Mouse (Mus musculus) monocyte, adult 5-6 weeks (primary cell): Measurements from ENCODE around the gene Lrp1. TPM values are rescaled to one million over a fixed set of nuclear protein-coding genes. Genes with fewer than 3 reads are reported as not detected.
A peak's percentile ranks its signal among the peaks of the same experiment; 100 is the strongest.

Experiments
- ATAC-seq: fragments of 153-309, 156-312 bp; replicated peaks from 2 replicates; pipeline ENCODE4 v1.8.0; 2017; ENCODE audit warnings: mild to moderate bottlenecking; ENCODE audit not compliant: low TSS enrichment, insufficient number of reproducible peaks, severe bottlenecking, poor library complexity, low FRiP score
- total RNA-seq: library from RNA; stranded (forward); fragments of 200-1000, 200-491, 200-594 nt; gene quantifications from 3 replicates; pipeline ENCODE4 v1.2.3, GENCODE M21; 2017

The Lrp1 gene
- total RNA-seq, 1 experiment from 2014 or later: 171 TPM

DNA sequence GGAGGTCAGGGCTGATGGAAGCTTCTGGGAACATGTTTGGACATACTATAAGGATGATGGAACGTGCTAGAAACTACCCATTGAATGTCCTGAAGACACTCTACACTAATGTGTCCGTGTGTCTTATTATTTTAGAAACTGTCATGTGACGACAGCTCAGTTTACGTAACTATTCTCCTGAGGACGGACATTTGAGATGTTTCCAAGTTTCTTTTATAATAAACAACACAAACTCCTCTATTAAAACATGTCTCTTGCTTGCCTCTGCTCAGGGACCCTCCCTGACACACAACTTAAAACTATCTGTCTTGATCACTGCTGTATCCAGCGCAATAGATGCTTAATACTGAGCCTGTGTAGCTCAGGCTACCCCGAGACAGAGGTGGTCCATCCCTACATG, 45.2 kb downstream of the Lrp1 start:
- no peak for ATAC-seq

DNA sequence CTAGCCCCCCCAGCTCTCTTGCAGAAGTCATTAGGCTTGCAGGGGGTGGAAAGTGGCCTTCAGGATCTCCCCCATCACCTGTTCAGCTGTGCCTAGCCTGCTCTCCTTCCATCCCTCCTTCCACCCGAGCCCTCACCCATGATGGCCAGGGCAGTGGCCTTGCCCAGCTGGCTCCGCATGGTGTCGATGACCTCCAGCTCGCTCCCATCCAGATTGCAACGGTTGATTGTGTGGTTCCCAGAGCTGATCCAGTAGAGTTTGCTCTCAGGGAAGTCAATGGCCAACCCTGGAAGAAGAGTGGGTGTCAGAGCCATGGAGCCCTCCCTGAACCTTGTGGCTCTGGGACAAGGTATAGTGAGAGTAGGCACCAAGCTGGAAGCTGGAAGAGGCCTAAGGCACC, 48.7 kb downstream of the Lrp1 start:
- no peak for ATAC-seq

DNA sequence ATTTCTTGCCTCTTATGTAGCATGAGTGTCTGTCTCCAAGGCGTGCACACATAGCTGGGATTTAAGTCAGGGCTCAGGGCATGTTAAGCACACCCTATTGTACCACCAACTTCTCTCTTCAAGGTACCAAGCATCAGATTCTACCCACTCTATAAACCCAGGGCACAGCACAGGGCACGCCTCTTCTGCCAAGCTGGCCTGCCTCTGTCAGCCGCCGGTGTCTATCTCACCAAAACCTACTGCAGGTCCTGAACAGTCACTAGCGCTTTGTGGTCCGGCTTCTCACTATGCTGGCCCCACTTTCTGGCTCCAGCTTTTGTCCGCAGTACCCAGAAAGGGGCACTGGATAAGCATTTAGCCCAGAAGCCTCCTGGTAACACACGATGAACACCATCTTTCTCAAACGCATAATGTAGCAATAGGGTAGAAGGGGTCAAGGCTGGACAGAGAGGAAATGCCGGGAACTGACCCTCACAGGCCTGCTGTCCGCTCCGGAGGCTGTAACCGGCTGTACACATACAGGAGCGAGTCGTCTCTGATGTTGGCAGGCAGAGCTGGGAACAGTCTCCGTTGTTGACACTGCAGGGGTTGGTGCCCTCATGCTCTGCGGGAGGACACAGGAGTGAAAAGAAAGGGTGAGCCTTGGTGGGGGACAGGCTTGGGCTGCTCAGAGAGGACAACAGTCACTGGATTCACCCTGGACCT, 49.9 kb downstream of the Lrp1 start:
- ATAC-seq: no peak

DNA sequence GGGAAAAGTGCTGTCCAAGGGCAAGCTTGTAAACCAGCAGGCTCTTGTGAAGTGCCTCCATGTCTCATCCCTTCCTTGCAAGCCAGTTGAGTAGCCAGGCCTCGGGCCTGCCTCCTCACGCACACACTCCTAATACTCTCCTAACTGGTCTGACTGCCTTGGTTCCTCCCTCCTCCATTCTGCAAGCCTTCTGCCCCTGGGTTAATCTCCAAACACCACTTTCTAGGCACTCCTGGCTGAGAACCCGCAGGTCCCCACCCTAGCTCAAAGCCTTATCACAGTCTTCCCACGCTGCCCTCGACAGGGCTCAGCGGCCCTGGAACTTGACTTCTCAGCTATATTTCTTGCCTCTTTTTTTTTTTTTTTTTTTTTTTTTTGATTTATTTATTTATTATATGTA, 50.6 kb downstream of the Lrp1 start:
- no peak for ATAC-seq

DNA sequence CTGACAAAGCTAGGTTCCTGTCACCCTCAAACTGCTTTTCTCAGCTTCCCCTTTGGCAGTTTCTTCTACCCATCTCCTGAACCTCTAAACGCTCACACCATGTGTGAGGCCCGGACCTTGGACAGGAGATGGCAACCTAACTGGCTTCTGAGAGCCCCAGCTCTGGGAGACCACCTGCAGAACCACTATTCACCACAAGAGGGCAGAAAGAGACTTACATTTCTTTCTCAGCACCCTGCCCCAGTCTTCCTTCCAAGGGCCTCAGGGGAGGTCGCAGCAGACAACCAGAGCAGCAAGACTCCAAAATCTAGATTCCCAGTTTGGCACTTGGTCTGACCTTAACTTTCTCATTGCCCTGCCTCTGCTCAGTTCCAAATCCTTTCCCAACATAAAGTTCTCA, 51.5 kb downstream of the Lrp1 start:
- 0 out of 2 replicates have a peak, but pooled peaks have one; percentile 36 for ATAC-seq

DNA sequence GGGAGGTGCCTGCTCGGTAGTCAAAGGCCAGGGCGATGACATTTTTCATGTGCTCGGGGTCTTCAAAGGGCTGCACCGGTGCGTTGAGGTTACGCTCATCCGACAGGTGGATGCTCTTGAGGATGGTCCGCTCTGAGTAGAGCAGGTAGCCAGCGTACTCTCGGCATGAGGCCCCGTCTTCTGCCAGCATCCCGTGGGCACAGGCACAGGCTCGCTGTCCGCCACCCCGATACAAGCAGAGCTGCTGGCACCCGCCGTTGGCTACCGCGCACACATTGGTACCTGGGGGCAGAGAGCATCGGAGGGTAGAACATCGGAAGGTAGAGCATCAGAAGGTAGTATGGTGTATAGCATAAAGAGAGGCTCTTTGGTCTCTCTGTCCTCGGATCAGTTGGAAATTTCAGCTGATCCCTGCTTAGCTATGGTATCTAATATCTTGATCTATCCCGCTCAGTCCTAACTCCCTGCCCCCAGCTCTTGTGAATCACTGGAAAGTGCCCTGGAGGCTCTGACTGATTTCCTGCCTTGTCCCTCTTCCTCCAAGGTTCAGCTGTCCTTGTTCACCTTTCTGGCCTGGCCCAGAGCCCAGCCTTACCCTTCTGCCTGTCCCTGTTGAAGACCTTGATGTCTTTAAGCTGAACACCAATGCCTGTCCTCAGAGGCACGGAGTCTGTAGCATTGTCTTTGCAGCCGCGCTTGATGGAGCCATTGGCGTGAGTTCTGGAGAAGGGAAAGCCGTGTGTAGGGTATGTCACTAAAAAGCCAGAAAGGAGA, 54.2 kb downstream of the Lrp1 start:
- ATAC-seq: no peak

DNA sequence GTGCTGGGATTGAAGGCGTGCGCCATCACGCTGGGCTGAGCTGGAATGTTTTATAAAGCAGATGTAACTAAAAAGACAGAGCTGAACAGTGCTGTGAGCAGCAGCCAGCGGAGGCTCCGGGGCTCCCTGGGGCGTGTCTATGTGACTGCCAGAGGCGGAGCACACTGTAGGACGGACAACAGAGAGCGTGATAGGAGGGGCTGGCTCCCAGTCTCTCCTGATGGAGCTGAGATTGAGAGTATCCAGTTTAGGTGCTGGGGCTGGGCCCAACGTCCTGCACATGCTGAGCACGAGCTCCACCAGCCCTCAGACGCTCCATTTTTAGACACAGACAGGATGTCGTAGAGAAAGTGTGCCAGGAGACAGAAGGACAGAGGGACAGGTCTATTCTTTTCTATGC, 56.6 kb downstream of the Lrp1 start:
- no peak for ATAC-seq

DNA sequence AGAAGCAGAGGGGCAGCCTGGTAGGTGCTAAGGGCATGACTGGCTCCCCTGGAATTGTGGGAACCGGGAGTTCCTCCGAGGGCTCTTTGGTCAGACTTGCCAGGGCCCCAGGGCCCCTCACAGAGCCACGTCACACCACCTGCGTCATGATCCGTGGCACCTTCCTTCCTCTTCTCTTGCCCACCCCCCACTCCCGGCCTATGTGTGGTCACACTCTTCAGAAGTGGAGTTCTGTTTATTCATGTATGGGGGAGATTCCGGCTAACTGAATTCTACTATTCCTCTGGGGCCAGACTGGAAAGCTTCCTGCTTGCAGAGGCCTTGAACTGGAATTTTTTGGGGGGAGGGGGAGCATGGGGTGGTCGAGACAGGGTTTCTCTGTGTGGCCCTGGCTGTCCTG, 57.1 kb downstream of the Lrp1 start:
- no peak for ATAC-seq

DNA sequence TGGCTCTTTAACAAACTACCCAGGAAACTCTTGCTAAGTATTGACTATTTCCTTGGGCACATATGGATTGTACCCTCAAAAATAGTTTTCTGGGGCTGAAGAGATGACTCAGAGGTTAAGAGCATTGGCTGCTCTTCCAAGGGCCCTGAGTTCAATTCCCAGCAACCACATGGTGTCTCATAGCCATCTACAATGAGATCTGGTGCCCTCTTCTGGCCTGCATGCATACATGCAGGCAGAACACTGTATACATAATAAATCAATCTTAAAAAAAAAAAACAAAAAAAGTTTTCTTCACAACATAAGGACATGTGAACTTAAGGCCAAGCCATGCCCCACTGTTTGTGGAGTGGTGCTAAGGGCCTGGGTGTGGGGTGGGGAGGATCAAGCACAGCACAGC, 59.8 kb downstream of the Lrp1 start:
- no peak for ATAC-seq

DNA sequence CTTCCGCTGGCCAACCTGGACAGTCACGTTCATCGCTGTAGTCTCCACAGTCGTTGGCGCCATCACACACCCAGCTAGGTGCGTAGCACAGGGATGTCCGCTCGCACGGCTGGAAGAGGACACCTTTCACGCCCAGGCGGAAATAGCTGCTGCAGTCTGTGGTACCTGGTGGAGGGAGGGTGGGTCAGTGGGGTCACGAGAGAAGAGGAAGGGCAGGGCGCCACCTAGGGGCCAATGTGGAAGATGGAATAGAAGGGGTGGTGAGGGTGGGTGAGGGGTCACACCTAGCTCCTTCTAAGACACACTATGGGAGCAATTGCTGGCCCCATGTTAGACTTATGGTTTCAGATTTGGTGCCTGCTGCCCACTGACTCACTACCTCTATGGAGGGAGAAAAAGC, 63.6 kb downstream of the Lrp1 start:
- ATAC-seq: no peak

DNA sequence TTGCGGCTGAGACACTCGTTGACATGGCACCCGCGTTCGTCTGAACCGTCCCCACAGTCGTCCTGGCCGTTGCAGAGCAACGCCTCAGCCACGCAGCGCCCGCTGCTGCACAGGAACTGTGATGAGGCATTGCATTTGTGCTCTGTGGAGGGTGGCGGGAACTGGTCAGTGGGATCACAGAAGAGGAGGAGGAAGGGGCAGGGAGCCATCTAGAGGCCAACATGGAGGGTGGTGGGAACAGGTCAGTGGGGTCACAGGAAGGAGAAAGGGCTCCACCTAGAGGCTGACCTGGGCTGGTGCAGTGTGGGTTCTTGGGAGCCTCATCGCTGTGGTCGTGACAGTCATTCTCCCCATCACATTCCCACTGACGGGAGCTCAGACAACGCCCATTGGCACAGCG, 65.2 kb downstream of the Lrp1 start:
- 0 out of 2 replicates have a peak, but pooled peaks have one; percentile 20 for ATAC-seq

DNA sequence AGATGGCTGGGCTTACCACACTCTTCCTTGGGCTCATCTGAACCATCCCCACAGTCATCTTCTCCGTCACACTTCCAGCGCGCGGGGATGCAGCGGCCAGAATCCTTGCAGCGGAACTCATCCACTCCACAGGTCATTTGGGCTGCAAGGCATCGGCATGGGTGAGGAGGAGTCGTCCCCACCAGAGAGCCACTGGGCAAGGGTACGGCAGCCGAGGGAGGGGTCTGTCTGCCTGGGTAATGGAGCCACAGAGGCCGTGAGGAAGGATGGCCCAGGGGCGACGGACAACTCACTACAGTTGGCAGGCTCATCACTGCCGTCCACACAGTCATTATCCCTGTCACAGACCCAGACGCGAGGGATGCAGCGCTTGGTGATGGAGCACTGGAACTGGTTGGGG, 71.1 kb downstream of the Lrp1 start:
- ATAC-seq: no peak

DNA sequence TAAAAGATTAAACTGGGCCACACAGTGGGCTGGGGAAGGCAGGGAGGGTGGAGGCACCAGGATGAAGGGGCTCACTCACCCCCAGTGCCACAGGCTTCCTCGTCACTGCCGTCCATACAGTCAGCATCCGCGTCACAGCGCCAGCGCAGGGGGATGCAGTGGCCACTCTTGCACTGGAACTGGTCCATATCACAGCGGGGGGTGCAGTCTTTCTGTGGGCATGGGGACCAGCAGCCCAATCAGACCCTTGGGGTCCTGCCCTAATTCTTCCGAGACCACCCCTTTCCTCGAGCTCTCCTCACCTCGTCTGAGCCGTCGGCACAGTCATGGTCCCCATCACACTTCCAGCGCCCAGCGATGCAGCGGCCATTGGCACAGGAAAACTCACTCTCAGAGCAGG, 72.7 kb downstream of the Lrp1 start:
- ATAC-seq: no peak

DNA sequence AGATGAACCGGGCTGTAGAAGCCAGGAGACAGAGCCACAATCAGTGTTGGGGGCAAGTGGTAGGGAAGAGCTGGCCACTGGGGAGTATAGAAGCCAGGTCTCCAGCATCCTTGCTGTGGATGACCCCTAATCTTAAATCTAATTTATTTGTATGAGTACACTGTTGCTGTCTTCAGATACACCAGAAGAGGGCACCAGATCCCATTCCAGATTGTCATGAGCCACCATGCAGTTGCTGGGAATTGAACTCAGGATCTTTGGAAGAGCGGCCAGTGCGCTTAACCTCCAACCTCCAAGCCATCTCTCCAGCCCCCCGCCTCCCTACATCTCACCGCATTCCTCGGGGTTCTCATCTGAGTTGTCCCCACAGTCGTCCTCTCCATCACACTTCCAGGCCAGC, 74.4 kb downstream of the Lrp1 start:
- ATAC-seq: no peak

DNA sequence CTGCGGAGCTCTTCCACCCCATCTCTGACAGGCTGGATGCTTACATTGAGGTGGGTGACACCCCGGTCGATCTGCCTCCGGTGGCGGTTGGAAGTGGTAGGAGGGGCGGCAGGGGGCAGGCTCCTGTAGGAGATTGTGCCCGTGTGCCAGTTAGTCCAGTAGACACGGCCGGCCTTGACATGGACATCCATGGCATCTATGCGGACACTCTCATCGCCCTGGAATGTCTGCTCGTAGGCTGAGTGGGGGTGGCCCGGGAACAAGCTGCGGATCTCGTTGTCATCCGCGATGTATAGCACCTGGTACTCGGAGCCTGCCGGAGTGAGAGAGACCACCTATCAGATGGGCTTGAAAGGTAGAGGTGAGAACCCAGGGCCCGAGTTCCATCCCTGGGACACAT, 76.6 kb downstream of the Lrp1 start:
- ATAC-seq: no peak

DNA sequence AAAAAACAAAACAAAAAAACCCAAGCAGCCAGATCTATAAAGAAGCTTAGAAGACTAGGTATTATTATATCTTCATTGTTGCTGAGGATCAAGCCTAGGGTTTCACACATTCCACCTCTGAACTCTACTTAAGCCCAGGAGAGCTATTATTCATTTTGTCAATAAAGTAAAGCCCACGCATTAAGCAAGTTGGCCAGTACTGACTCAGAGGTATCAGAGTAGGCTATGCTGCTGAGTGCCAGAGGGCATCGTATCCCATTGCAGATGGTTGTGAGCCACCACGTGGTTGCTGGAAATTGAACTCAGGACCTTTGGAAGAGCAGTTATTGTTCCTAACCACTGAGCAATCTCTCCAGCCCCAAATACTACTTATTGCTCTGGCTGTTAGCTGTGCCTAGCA, 77.0 kb downstream of the Lrp1 start:
- ATAC-seq: no peak

DNA sequence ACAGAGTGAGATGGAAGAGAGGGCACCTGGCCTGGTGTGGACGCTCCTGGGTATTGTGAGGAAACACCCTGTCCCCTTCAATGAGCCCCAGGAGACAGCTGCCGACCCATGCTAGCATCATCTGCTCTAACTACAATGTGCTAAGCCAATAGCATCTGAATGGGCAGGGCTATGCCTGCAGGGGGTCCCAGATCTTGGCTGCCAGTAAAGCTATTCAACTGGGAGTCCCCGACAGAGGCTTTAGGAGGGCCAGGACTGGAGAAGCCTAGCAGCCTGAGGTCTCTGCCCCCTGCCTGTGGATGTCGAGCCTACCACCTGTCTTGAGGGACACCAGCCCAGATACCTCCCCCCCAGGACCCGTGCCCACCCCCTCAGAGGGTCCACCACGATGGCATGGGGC, 78.2 kb downstream of the Lrp1 start:
- no peak for ATAC-seq

DNA sequence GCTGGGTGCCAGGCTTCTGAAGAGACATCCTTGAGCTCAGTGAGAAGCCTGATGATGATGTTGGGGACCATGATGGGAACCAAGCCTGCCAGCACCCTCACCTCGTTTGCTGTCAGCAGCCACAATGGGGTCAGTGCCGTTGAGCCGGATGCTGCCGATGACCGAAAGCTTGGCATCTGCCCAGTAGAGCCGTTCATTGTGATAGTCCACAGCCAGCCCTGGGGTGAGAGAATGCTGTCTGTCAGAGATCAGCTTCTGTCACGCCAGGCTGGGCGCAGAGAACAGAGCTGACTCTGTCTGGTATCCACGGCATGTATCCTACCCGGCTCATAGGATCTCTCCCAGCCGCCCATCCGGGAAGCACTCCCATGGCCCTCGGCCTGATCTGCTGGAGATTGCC, 78.9 kb downstream of the Lrp1 start:
- ATAC-seq: no peak

DNA sequence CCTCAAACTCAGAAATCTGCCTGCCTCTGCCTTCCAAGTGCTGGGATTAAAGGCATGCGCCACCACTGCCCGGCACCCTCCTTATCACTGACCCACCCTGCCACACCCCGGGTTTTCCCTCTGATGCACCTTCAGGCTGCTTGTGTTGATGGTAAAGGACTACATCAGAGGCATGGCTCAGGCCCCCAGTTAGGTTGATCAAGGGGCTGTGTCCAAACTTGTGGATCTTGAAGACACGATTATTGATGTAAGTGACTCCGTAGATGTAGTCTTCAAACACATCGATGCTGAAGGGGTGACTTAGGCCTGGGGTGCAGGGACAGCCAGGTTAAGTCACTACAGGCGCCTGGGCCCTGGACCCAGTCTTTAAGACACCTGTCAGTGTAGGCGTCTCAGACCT, 79.4 kb downstream of the Lrp1 start:
- ATAC-seq: no peak

DNA sequence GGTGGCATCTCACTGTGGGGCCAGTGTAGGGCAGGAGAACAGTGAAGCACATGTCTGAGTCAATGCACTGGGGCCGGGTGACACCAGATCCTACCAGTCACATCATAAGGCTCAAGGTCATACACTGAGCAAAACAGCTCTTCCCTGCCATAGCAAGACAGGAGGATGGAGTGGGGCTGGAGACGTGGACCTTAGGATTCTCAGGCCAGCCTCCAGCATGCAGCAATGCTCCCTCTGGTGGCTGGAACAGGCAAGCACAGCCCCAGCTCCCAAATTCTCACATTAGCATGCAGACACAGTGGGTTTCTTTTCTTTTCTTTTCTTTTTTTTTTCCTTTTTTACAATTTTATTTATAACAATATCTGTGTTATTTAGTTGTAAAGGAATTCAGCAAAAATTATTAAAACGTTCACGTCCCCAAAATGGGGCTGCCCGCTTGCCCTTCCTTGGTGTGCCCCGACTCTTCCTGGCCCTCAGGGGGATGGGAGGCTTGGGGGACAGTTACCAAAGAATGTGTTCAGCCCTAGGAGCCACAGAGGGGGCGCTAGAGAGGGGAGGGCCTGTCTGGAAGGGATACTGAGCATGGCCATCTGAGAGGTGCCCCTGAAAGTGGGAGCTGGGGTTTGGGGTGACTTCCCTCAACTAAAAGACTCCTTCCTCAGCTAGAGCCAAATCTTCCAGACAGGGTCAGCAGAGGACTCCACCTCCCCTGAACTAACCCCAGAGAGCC, 82.9 kb downstream of the Lrp1 start:
- ATAC-seq: peak; percentile 41
